ENCODE assay signal across 28 mouse cellular contexts in genomic region chr1:184695451-184695850, GRCm38 (mm10). TPM values are rescaled to one million over a fixed set of nuclear protein-coding genes. Genes with fewer than 3 reads are reported as not detected.
A peak's percentile ranks its signal among the peaks of the same experiment; 100 is the strongest.
DNase-seq lines count a peak whose midpoint lies in the region; ATAC-seq and TF ChIP-seq lines count a peak whose summit lies in the region.
"Had no signal": no experiment of that assay in that cellular context is flagged by ENCODE, and none has a peak within 500 bp of the region (broad histone marks: within the 10 kb centered on the region; RNA-seq: fewer than 3 reads in every experiment).

No protein-coding gene starts in this region.

- no peak for TF ChIP-seq POLR2A in CH12.LX (IDR thresholded peaks at IDR 0.05; ENCODE audit: low read depth, low read length)

- H3K36me3 ChIP-seq in CH12.LX (replicated peaks in 1 of 2; ENCODE audit: control insufficient read depth in 1 of 2, insufficient read depth in 1 of 2, low read length in 1 of 2), result no peaks in the 10 kb centered on the region
- H3K36me3 ChIP-seq in intestine, embryonic 16.5 days (ENCODE audit: control insufficient read depth, insufficient read depth, low read length), result no peaks in the 10 kb centered on the region
- H3K36me3 ChIP-seq: embryonic facial prominence, embryonic 13.5 days; forebrain, embryonic 12.5 days; G1E; heart, embryonic 12.5 days; kidney, embryonic 15.5 days; limb, embryonic 13.5 days; liver, embryonic 12.5 days had no signal

- no peak overlapping the region for H3K4me2 ChIP-seq in CH12.LX (ENCODE audit: insufficient read depth, low read depth, poor library complexity, severe bottlenecking)
- H3K4me2 ChIP-seq in intestine, embryonic 16.5 days (ENCODE audit: low read depth, low read length), result no peak overlapping the region
- H3K4me2 ChIP-seq: embryonic facial prominence, embryonic 13.5 days; forebrain, embryonic 12.5 days; heart, embryonic 12.5 days; kidney, embryonic 15.5 days; limb, embryonic 13.5 days; liver, embryonic 12.5 days; midbrain, embryonic 11.5 days had no signal

- no peak for ATAC-seq in intestine, embryonic 16.5 days
- ATAC-seq: hindbrain, postnatal 0 days; liver, embryonic 12.5 days had no signal

- H3K4me3 ChIP-seq in CH12.LX (replicated peaks in 1 of 3; ENCODE audit: low read depth in 2 of 3, low read length in 2 of 3, poor library complexity in 1 of 3), result no peak overlapping the region
- no peak overlapping the region for H3K4me3 ChIP-seq in intestine, embryonic 16.5 days (ENCODE audit: low read length)
- H3K4me3 ChIP-seq: embryonic facial prominence, embryonic 13.5 days; erythroblast, embryonic 14.5 days; forebrain, embryonic 12.5 days; gastrocnemius, adult 2 months; heart, embryonic 12.5 days; kidney, embryonic 15.5 days; limb, embryonic 13.5 days; liver, embryonic 12.5 days had no signal

- no peak for TF ChIP-seq EP300 in CH12.LX (IDR thresholded peaks at IDR 0.05; ENCODE audit: low read length)

- H3K4me1 ChIP-seq in CH12.LX (ENCODE audit: control insufficient read depth in 1 of 2, insufficient read depth in 2 of 2), result peaks cover 0 to 10% of the 10 kb centered on the region in 2 experiments; a peak in 2 of 4 replicates
- H3K4me1 ChIP-seq in intestine, embryonic 16.5 days (ENCODE audit: control insufficient read depth, insufficient read depth, low read length), result no peaks in the 10 kb centered on the region
- H3K4me1 ChIP-seq: embryonic facial prominence, embryonic 13.5 days; forebrain, embryonic 12.5 days; heart, embryonic 12.5 days; limb, embryonic 13.5 days; liver, embryonic 12.5 days had no signal

- no peak for TF ChIP-seq RAD21 in CH12.LX (IDR thresholded peaks at IDR 0.05; ENCODE audit: low read depth, low read length)

- 78% methylated on average over 2 of the region's 2 CpGs for WGBS in intestine, embryonic 16.5 days

- H3K9me3 ChIP-seq in CH12.LX (replicated peaks; ENCODE audit: low read length), result peaks cover 2% of the 10 kb centered on the region
- H3K9me3 ChIP-seq in intestine, embryonic 16.5 days (ENCODE audit: control insufficient read depth, low read length), result no peaks in the 10 kb centered on the region
- H3K9me3 ChIP-seq: forebrain, embryonic 12.5 days; G1E; heart, embryonic 12.5 days; kidney, embryonic 15.5 days; limb, embryonic 13.5 days; liver, embryonic 12.5 days had no signal

- no peak for TF ChIP-seq CTCF in CH12.LX (conservative IDR thresholded peaks at IDR 0.05 in 1 of 2, IDR thresholded peaks at IDR 0.05 in 1 of 2; ENCODE audit: low read depth in 2 of 2, low read length in 2 of 2)

- dilution Hi-C loops in CH12.LX (cut with MboI; ENCODE audit: extremely low pct_ligation_motif_present, extremely low pct_unique_long_range_greater_than_20kb, low sequenced_read_pairs), result no loop called here

- H3K27ac ChIP-seq in CH12.LX (ENCODE audit: insufficient read depth, low read depth), result no peak overlapping the region
- no peak overlapping the region for H3K27ac ChIP-seq in intestine, embryonic 16.5 days (ENCODE audit: low read length)
- H3K27ac ChIP-seq: embryonic facial prominence, embryonic 13.5 days; forebrain, embryonic 12.5 days; gastrocnemius, adult 2 months; hindbrain, postnatal 0 days; kidney, embryonic 15.5 days; limb, embryonic 13.5 days; liver, embryonic 12.5 days; stomach, postnatal 0 days had no signal

- H3K9ac ChIP-seq in CH12.LX (ENCODE audit: insufficient read depth, low read depth), result no peak overlapping the region
- H3K9ac ChIP-seq in intestine, embryonic 16.5 days (ENCODE audit: low read depth, low read length), result no peak overlapping the region
- H3K9ac ChIP-seq: embryonic facial prominence, embryonic 13.5 days; forebrain, embryonic 12.5 days; heart, embryonic 12.5 days; kidney, embryonic 15.5 days; limb, embryonic 13.5 days; liver, embryonic 12.5 days had no signal

- H3K27me3 ChIP-seq in CH12.LX (replicated peaks), result no peaks in the 10 kb centered on the region
- no peaks in the 10 kb centered on the region; the same call in 1 of the 2 replicates for H3K27me3 ChIP-seq in intestine, embryonic 16.5 days (replicated peaks; ENCODE audit: control insufficient read depth, insufficient read depth, low read length)
- H3K27me3 ChIP-seq: embryonic facial prominence, embryonic 13.5 days; forebrain, embryonic 12.5 days; heart, embryonic 12.5 days; limb, embryonic 13.5 days had no signal

- no peaks in the 10 kb centered on the region for H3K79me2 ChIP-seq in CH12.LX (replicated peaks; ENCODE audit: control insufficient read depth, extremely low read depth, insufficient read depth, poor library complexity, severe bottlenecking)

- DNase-seq in heart, adult 11 months, result peak; percentile 50
- DNase-seq in heart, postnatal 4 days, result no peak
- no peak for DNase-seq in CH12.LX (ENCODE audit: extremely low read depth)
- DNase-seq in adrenal gland, postnatal 14 days, result peak; percentile 11
- no peak for DNase-seq in left cerebral cortex, adult 11 months (ENCODE audit: low spot score)
- DNase-seq in gastrocnemius, postnatal 36 days, result no peak
- DNase-seq: cerebellum, adult 11-12 months; cerebellum, postnatal 36 days; embryo, embryonic 11 days; gastrocnemius, adult 2 months; heart, postnatal 10 days; kidney, adult 11 months; kidney, postnatal 36 days; lung, adult 18-20 months; lung, postnatal 10 days; right cerebral cortex, postnatal 14 days had no signal

- in situ Hi-C loops in CH12.LX (cut with MboI; ENCODE audit: low pct_ligation_motif_present, low pct_unique_long_range_greater_than_20kb, low sequenced_read_pairs), result no loop called here

- intact Hi-C loops in gastrocnemius, postnatal 36 days (cut with DNase I), result no loop called here

TF ChIP-seq in CH12.LX, 34 proteins besides CTCF, POLR2A, EP300 and RAD21:
- TF ChIP-seq ZKSCAN1 (IDR thresholded peaks at IDR 0.05; ENCODE audit: borderline replicate concordance, low read depth, low read length) (no peak), PAX5 (IDR thresholded peaks at IDR 0.05; ENCODE audit: low read length) (no peak), ZNF384 (IDR thresholded peaks at IDR 0.05; ENCODE audit: low read depth, low read length) (0 out of 2 replicates have a peak, but pooled peaks have one; percentile 16)

RNA-seq across cellular contexts. Expression of gene Hlx, which starts 37.0 kb away (rescaled TPM):
- total RNA-seq in heart, postnatal 4 days (2021), result 10 to 100 TPM; 13.7 to 20.6 TPM
- total RNA-seq in CH12.LX (2012; rRNA removed) (0.64 and 0.80 TPM in 2 replicates), CH12.LX (2014; rRNA removed) (0.34 and 0.38 TPM in 2 replicates)
- 1.1 and 2.4 TPM in 2 replicates for polyA plus RNA-seq in CH12.LX (2012; ENCODE audit: insufficient read length, low read depth)
- 35.5 and 39.5 TPM in 2 replicates for total RNA-seq in adrenal gland, postnatal 14 days (2021)
- total RNA-seq in gastrocnemius, postnatal 36 days (2021), result 10 to 100 TPM in 1 of 2 experiments, 1 to 10 TPM in 1; 9.6 to 11.6 TPM
- 30.0 and 33.8 TPM in 2 replicates for polyA plus RNA-seq in intestine, embryonic 16.5 days (2015; fragmentation: Nextera tagmentation; extraction: Ambion mirVana)

Comparison
In these comparisons a context has a peak if more than half of its experiments do, and no peak if none do; other contexts are left out.
1. DNase-seq: peak in heart, adult 11 months (single experiment) and adrenal gland, postnatal 14 days (single experiment); none in heart, postnatal 4 days (single experiment), CH12.LX (single experiment), left cerebral cortex, adult 11 months (single experiment) and gastrocnemius, postnatal 36 days (0 of 2).
2. RNA of gene Hlx, which starts 37.0 kb away (total RNA-seq): 35.5 to 39.5 TPM in adrenal gland, postnatal 14 days, 13.7 to 20.6 TPM in heart, postnatal 4 days and 9.6 to 11.6 TPM in gastrocnemius, postnatal 36 days; 0.34 to 0.80 TPM in CH12.LX; every median in the first group is over 4 times any median in the second.